Mouse (Mus musculus) forebrain, embryonic 15.5 days (tissue): ENCODE results near the gene Rabggtb. TPM values are rescaled to one million over a fixed set of nuclear protein-coding genes. Genes with fewer than 3 reads are reported as not detected.

ENCODE experiments used
- ATAC-seq: fragments of 200-750 bp; cut with Nextera tagmentation; replicated peaks from 2 replicates; pipeline ENCODE4 v1.8.0; 2017; ENCODE audit warnings: mild to moderate bottlenecking, moderate TSS enrichment, moderate library complexity
- H3K27ac ChIP-seq: fragments of 300-500 bp; sonication (generic); replicated peaks from 2 replicates; pipeline ENCODE4 v1.5.1; 2015; ENCODE audit warnings: mild to moderate bottlenecking, inconsistent platforms
- H3K27me3 ChIP-seq: fragments of 300-500 bp; sonication (generic); 2 replicates; pipeline ENCODE4 v1.6.1; 2015; ENCODE audit warnings: inconsistent platforms
- H3K36me3 ChIP-seq: fragments of 300-500 bp; sonication (generic); 2 replicates; pipeline ENCODE4 v1.6.1; 2015; ENCODE audit warnings: mild to moderate bottlenecking, inconsistent platforms
- H3K4me1 ChIP-seq: fragments of 300-500 bp; sonication (generic); 2 replicates; pipeline ENCODE4 v1.6.1; 2015; ENCODE audit warnings: inconsistent platforms
- H3K4me2 ChIP-seq: fragments of 300-500 bp; sonication (generic); replicated peaks from 2 replicates; pipeline ENCODE4 v1.6.1; 2015; ENCODE audit warnings: mild to moderate bottlenecking, inconsistent platforms
- H3K4me3 ChIP-seq: fragments of 300-500 bp; sonication (generic); 2 replicates; pipeline ENCODE4 v1.5.1; 2015; ENCODE audit warnings: mild to moderate bottlenecking, inconsistent platforms
- H3K9ac ChIP-seq: fragments of 300-500 bp; sonication (generic); replicated peaks from 2 replicates; pipeline ENCODE4 v1.6.1; 2015; ENCODE audit warnings: mild to moderate bottlenecking, inconsistent platforms
- H3K9me3 ChIP-seq: fragments of 300-500 bp; sonication (generic); 2 replicates; pipeline ENCODE4 v1.6.1; 2016; ENCODE audit warnings: inconsistent platforms
- WGBS: fragments of 180-500 bp; shearing (Covaris S2); methylation state at CpG from one replicate; pipeline ENCODE4 v1.1.7; 2015; ENCODE audit warnings: mixed read lengths; 5-methylcytosine and 5-hydroxymethylcytosine counted together
- polyA plus RNA-seq: library from polyadenylated mRNA; unstranded; fragments of >200 nt; fragmentation: Nextera tagmentation; extraction: Ambion mirVana; gene quantifications from 2 replicates; pipeline ENCODE4 v1.2.1, GENCODE M21; 2015

The Rabggtb gene
- polyA plus RNA-seq, 1 experiment from 2014 or later = 44.0 TPM

GRCm38 (mm10) chr3:153911882-153912440 is 848 bp downstream of the Rabggtb start:
- peak overlapping the region; percentile 87 for H3K4me3 ChIP-seq
- ATAC-seq = no peak
- H3K36me3 ChIP-seq = peaks cover 36% of the 10 kb centered on the region
- peaks cover 35% of the 10 kb centered on the region for H3K4me1 ChIP-seq
- peak overlapping the region; percentile 55 for H3K4me2 ChIP-seq
- peak overlapping the region; percentile 90 for H3K27ac ChIP-seq
- H3K9ac ChIP-seq = peak overlapping the region; percentile 95
- H3K9me3 ChIP-seq = no peaks in the 10 kb centered on the region
- H3K27me3 ChIP-seq = no peaks in the 10 kb centered on the region
- WGBS = 4% methylated on average over 12 of the region's 12 CpGs

- peaks cover 35% of the 10 kb centered on the region for H3K4me1 ChIP-seq
- no peak overlapping the region for H3K27ac ChIP-seq
- ATAC-seq = no peak
- peak overlapping the region; percentile 55 for H3K4me2 ChIP-seq
- peak overlapping the region; percentile 87 for H3K4me3 ChIP-seq
- peak overlapping the region; percentile 95 for H3K9ac ChIP-seq
- H3K9me3 ChIP-seq = no peaks in the 10 kb centered on the region
- no peaks in the 10 kb centered on the region for H3K27me3 ChIP-seq
- H3K36me3 ChIP-seq = peaks cover 43% of the 10 kb centered on the region
- 50% methylated on average over 8 of the region's 8 CpGs for WGBS
These were observed 1.5 kb downstream of the Rabggtb start for GRCm38 (mm10) chr3:153911197-153911881.

- Histone ChIP-seq H3K4me3 (no peak overlapping the region), H3K27me3 (no peaks in the 10 kb centered on the region), H3K36me3 (peaks cover 51% of the 10 kb centered on the region), H3K9me3 (no peaks in the 10 kb centered on the region), H3K27ac (no peak overlapping the region), H3K9ac (0 out of 2 replicates have a peak overlapping the region, but pooled peaks have one; percentile 11), H3K4me2 (0 out of 2 replicates have a peak overlapping the region, but pooled peaks have one; percentile 4), H3K4me1 (peaks cover 35% of the 10 kb centered on the region)
- WGBS = 80% methylated on average over 7 of the region's 7 CpGs
- ATAC-seq = no peak
These were observed 2.3 kb downstream of the Rabggtb start for GRCm38 (mm10) chr3:153910489-153910888.

- ATAC-seq = no peak
- Histone ChIP-seq H3K9me3 (no peaks in the 10 kb centered on the region), H3K4me1 (peaks cover 35% of the 10 kb centered on the region), H3K27me3 (no peaks in the 10 kb centered on the region), H3K27ac (no peak overlapping the region), H3K36me3 (peaks cover 64% of the 10 kb centered on the region), H3K9ac (no peak overlapping the region), H3K4me2 (no peak overlapping the region), H3K4me3 (no peak overlapping the region)
- 89% methylated on average over 5 of the region's 5 CpGs for WGBS
These were observed 3.9 kb downstream of the Rabggtb start for GRCm38 (mm10) chr3:153908919-153909318.

GRCm38 (mm10) chr3:153906136-153906871 is 6.5 kb downstream of the Rabggtb start, which contains the start of gene Msh4:
Msh4 (minus strand) TSS chr3:153906138.
- Histone ChIP-seq H3K4me3 (no peak within 1 kb of the TSS), H3K27ac (no peak within 1 kb of the TSS), H3K4me1 (peaks cover 20% of the 10 kb centered on the region), H3K4me2 (no peak within 1 kb of the TSS), H3K36me3 (peaks cover 65% of the 10 kb centered on the region), H3K27me3 (no peaks in the 10 kb centered on the region), H3K9ac (no peak within 1 kb of the TSS), H3K9me3 (no peaks in the 10 kb centered on the region)
- ATAC-seq = peak; percentile 30; the same call in 1 of the 2 replicates
- 88% methylated on average over 9 of the region's 9 CpGs for WGBS

- H3K27ac ChIP-seq = no peak overlapping the region
- H3K4me2 ChIP-seq = no peak overlapping the region
- ATAC-seq = peak; percentile 49; the same call in 1 of the 2 replicates
- H3K4me1 ChIP-seq = peaks cover 12% of the 10 kb centered on the region
- H3K4me3 ChIP-seq = no peak overlapping the region
- H3K36me3 ChIP-seq = peaks cover 61% of the 10 kb centered on the region
- no peaks in the 10 kb centered on the region for H3K9me3 ChIP-seq
- H3K9ac ChIP-seq = no peak overlapping the region
- H3K27me3 ChIP-seq = no peaks in the 10 kb centered on the region
- WGBS = 85% methylated on average over 49 of the region's 49 CpGs
These were observed 7.3 kb downstream of the Rabggtb start for GRCm38 (mm10) chr3:153905251-153906135.

- Histone ChIP-seq H3K4me2 (no peak overlapping the region), H3K4me3 (no peak overlapping the region), H3K9ac (no peak overlapping the region), H3K36me3 (peaks cover 52% of the 10 kb centered on the region), H3K27ac (no peak overlapping the region), H3K27me3 (no peaks in the 10 kb centered on the region), H3K4me1 (peaks cover 5% of the 10 kb centered on the region; the same call in 1 of the 2 replicates), H3K9me3 (no peaks in the 10 kb centered on the region)
- WGBS = 66% methylated on average over 6 of the region's 6 CpGs
- ATAC-seq = no peak
These were observed 8.2 kb downstream of the Rabggtb start for GRCm38 (mm10) chr3:153904586-153904985.

GRCm38 (mm10) chr3:153902595-153902994 is 10.2 kb downstream of the Rabggtb start:
- Histone ChIP-seq H3K36me3 (peaks cover 33% of the 10 kb centered on the region), H3K27ac (no peak overlapping the region), H3K4me3 (no peak overlapping the region), H3K4me2 (no peak overlapping the region), H3K4me1 (no peaks in the 10 kb centered on the region), H3K9ac (no peak overlapping the region), H3K27me3 (no peaks in the 10 kb centered on the region), H3K9me3 (no peaks in the 10 kb centered on the region)
- whole genome bisulfite sequencing = 76% methylated on average over 3 of the region's 3 CpGs
- no peak for ATAC-seq

GRCm38 (mm10) chr3:153901904-153902303 is 10.9 kb downstream of the Rabggtb start:
- ATAC-seq = no peak
- Histone ChIP-seq H3K27ac (no peak overlapping the region), H3K36me3 (peaks cover 28% of the 10 kb centered on the region), H3K4me3 (no peak overlapping the region), H3K27me3 (no peaks in the 10 kb centered on the region), H3K4me2 (no peak overlapping the region), H3K9me3 (no peaks in the 10 kb centered on the region), H3K4me1 (no peaks in the 10 kb centered on the region), H3K9ac (no peak overlapping the region)
- 93% methylated on average over 1 of the region's 1 CpGs for WGBS

GRCm38 (mm10) chr3:153897216-153897615 is 15.6 kb downstream of the Rabggtb start:
- Histone ChIP-seq H3K27ac (no peak overlapping the region), H3K27me3 (no peaks in the 10 kb centered on the region), H3K9me3 (no peaks in the 10 kb centered on the region), H3K4me1 (no peaks in the 10 kb centered on the region), H3K4me3 (no peak overlapping the region), H3K4me2 (no peak overlapping the region), H3K36me3 (no peaks in the 10 kb centered on the region), H3K9ac (no peak overlapping the region)
- ATAC-seq = no peak
- 84% methylated on average over 6 of the region's 6 CpGs for WGBS

GRCm38 (mm10) chr3:153895454-153895853 is 17.4 kb downstream of the Rabggtb start:
- Histone ChIP-seq H3K9me3 (no peaks in the 10 kb centered on the region), H3K4me2 (no peak overlapping the region), H3K27me3 (no peaks in the 10 kb centered on the region), H3K4me3 (no peak overlapping the region), H3K4me1 (no peaks in the 10 kb centered on the region), H3K36me3 (no peaks in the 10 kb centered on the region), H3K27ac (no peak overlapping the region), H3K9ac (no peak overlapping the region)
- ATAC-seq = no peak
- WGBS = 87% methylated on average over 3 of the region's 3 CpGs
